Mouse (Mus musculus) megakaryocyte, embryonic 14.5 days (primary cell): ENCODE results near the gene Acbd7.

ENCODE experiments used
- FLI1 ChIP-seq: IDR thresholded peaks from 2 replicates; pipeline ENCODE4 v1.6.1; 2012; ENCODE audit warnings: low read length, inconsistent platforms, mixed read lengths
- GATA1 ChIP-seq: IDR thresholded peaks from 3 replicates; pipeline ENCODE4 v1.6.1; 2012; ENCODE audit warnings: mixed read lengths, low read length, inconsistent platforms, borderline replicate concordance

DNA sequence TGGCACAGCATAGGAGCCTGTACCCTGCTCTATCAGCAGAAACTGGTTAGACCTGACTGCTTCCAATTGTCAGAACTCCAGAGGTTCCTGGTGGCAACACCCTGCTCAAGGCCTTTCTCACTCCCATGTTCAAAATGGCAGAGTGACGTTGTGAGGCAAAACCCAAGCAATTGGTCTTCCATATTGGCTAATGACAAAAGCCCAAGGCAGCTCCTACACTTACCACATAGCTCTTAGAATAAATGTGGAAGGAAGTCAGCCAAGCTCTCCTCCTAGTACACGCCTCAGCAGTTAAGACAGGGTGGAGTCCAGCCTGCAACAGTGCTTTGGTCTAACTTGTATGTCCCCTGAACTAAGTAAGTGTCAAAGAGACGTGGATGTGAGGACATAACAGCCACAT is 21.9 kb downstream of the Acbd7 start:
- TF ChIP-seq GATA1 = no peak
- TF ChIP-seq FLI1 = no peak
